Mouse (Mus musculus) adrenal gland, adult (tissue): Measurements from ENCODE around the gene Shisa5.
A peak's percentile ranks its signal among the peaks of the same experiment; 100 is the strongest.

Experiments used
- DNase-seq, 2 experiments: peaks; one replicate each; pipeline ENCODE4 v3.0.0; 2022 to 2023; ENCODE audit warnings: low spot score in 1 of 2; ENCODE audit not compliant: inconsistent age in 2 of 2

Gene Shisa5

DNA sequence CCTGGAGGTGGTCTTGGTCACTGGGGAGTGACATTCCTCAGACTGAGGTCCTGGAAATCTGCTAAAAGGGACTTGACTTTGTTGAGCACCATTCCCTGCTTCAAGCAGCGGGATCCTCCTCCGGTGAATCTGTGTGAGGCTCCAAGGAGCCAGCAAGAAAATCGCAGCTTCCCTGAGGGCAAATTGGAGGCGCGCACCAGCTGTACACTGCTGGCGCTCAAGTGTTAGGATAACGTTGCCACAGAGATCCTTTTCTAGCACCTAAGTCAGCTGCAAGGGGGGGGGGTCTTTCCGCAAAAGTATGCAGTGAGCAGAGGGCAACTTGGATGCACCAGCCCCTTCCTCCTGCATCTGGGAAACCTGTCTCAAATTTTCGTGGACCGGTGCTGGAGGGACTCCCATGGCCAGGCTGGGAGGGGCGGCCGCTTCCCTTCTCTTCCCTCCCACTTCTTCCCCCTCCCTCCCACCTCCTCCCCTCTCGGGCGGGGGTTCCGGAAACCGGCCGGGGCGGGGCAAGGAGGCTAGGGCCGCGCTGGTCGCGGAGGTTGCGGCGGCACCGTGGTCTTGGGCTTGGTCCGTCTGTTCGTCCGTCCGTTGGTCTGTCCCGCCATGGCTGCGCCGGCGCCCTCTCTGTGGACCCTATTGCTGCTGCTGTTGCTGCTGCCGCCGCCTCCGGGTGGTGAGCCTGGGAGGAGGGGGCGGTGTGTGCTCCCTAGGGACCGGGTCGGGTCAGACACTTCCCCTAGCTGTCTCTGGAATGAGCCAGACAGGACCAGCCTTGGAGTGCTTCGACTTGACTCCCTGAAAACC, at the start of gene Shisa5:
Shisa5 (plus strand) TSS at position 480 of the 810 bp plus-strand sequence.
- DNase-seq: peak; percentile 86 to 94

DNA sequence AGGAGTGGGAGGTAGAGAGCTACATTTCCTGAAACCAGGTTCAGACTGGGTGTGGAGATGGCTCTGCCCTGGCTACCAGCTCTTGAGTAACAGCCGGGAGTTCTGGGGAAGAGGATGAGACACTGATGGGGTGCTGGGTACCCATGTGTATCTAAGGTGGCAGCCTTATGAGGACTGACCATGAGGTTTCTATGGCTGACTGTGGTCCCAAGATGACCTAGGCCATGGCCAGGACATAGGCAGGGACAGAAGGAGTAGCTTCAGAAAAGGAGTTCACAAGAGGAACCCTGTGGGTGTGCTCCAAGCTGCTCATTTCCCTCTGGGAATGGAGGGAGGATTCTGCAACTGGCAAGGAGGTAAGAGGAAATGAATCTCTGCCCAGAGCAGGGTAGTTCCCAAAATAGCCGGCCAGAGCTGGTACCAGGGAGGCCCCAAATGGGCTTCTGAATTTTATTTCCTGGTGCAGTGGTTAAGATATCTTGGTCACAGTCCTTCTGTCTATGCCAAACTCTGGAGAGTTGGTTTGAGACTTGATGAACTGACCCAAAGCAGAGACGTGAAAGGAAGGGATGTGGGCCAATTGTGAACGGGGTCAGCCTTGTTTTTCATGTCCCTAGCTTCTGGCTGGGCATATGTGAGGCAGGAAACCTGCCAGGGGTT, 48.4 kb upstream of the Shisa5 start:
- peak in 1 of 2 experiments; percentile 54 for DNase-seq

- peak; percentile 40 to 48 for DNase-seq
These were observed 47.9 kb upstream of the Shisa5 start for GRCm38 (mm10) chr9:108990462-108990820.

GRCm38 (mm10) chr9:108991428-108992084, 46.8 kb upstream of the Shisa5 start, which contains the start of gene Pfkfb4:
Gene Pfkfb4, plus strand, starts transcription at chr9:108991778.
- peak; percentile 98 to 99 for DNase-seq

DNA sequence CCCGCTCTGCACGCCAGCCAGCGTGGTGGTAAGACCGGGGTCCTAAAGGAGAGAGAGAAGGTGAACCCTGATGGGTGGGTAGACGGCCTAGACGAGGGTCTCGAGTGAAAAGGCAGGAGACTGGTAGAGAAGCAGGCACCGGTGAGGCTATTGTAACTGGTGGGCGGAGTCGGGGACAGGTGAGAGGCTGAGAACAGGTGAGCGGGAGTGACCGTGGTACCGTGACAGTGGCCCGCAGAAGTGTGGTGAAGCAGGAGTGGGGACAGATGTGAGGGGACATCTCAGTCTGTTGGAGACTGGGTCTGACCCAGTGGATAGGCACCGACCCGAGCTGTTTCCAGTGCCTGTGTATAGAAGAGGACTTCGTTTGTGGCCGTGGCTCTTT, 46.3 kb upstream of the Shisa5 start:
- DNase-seq: no peak

- peak in 1 of 2 experiments; percentile 46 for DNase-seq
These were observed 45.6 kb upstream of the Shisa5 start for GRCm38 (mm10) chr9:108992620-108993361.

- no peak for DNase-seq
These were observed 42.0 kb upstream of the Shisa5 start for GRCm38 (mm10) chr9:108996411-108996810.

DNA sequence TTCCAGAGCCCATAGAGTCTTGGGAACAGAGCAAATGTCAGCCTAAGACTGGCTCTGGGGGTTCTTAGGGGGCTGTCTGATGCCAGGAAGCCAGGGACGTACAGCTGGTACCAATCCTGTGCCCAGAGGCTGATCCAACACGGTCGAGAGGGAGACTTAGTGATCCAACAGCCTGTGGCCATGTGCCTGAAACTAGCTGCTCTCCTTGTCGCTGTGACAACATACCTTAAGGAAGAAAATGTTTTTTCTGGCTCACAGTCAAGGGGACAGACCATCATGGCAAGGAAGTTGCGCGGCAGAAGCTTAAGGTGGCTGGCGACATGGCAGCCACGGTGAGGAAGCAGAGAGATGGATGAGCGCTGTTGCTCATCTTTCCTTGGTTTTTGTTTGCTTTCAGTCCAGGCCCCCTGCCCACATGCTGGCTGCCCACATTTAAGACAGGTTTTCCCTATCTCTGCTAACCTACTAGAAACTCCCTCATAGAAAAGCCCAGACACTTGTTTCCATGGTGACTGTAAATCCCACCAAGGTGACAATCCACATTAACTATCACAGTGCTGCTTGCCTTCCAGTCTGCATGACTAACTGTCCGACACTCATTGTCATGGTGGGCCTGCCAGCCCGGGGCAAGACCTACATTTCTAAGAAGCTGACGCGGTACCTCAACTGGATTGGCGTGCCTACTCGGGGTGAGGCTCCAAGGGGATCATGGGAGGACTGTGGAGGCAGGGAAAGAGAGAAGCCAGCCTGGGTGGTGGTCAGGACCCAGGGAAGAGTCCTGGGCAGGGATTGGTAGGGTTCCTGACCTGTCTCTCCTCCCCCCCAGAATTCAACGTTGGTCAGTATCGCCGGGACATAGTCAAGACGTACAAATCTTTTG, 39.8 kb upstream of the Shisa5 start:
- DNase-seq: peak in 1 of 2 experiments; percentile 41

DNA sequence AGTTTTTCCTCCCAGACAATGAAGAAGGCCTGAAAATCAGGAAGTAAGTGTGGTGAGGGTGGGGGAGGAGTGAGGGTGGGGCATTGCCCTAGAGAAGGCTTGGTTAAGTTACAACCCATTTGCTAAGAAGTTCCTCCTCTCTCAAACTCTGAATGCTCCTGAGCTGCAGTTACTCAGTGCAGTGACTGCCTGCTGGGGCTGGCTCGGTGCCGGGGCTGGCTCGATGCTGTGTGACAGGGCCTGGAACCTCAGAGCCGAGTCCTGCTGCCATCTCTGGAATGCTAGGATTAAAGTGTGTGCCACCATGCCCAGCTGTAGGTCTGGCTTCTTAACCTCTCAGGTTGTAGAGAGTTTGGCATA, 39.2 kb upstream of the Shisa5 start:
- DNase-seq: no peak

DNA sequence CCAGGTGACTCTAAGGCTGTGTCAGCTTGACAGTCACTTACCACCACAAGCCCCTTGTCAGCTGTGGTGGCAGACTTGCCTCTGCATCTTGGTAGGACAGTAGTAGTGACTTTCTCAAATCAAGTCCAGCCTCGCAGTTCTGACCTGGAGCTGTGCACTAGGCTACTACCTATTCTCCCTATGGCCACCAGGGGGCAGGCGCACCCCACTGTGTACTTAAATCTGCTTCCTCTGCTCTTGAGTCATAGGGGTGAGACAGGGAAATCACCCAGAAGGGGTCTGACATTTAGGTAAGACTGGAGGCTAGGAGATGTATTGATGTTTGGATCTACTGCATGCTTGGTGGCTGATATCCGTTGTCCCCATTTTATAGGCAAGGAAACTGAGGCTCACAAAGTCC, 37.6 kb upstream of the Shisa5 start:
- DNase-seq: peak; percentile 67 to 85

- peak in 1 of 2 experiments; percentile 81 for DNase-seq
These were observed 35.2 kb upstream of the Shisa5 start for GRCm38 (mm10) chr9:109003201-109003600.

GRCm38 (mm10) chr9:109007025-109007780, 31.2 kb upstream of the Shisa5 start:
- DNase-seq: no peak

- no peak for DNase-seq
These were observed 30.3 kb upstream of the Shisa5 start for GRCm38 (mm10) chr9:109008081-109008480.

- no peak for DNase-seq
These were observed 29.2 kb upstream of the Shisa5 start for GRCm38 (mm10) chr9:109008994-109009635.

DNA sequence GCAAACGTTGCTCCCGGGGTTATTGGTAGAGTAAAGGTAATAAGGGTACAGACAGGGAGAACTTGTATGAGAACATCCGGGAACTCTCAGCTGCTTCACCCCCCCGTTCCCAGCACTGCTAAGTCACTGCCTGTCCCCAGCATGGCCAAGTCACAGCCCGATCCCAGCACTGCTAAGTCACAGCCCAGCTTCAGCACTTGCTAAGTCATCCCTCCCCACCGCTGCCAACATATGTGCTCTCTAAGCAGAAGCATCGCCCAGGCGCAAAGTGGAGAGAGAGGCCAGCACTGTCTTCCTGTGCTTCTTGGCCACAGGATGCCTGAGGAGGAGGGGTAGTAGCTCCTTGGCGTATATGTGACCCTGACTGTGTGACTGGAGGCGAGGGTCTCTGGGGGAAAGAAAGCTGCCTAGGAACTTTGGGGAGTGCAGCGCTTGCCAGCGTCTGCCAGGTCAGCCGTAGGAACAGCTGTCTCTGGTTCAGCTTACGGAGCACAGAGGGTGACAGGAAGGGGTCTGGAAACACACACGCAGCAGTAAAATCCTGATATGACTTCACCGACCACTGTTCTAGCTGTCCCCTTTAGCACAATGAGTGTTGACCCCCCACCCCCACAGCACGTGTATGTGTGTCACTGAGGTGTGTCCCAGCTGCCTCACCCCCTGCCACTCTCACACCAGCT, 28.6 kb upstream of the Shisa5 start:
- DNase-seq: no peak

DNA sequence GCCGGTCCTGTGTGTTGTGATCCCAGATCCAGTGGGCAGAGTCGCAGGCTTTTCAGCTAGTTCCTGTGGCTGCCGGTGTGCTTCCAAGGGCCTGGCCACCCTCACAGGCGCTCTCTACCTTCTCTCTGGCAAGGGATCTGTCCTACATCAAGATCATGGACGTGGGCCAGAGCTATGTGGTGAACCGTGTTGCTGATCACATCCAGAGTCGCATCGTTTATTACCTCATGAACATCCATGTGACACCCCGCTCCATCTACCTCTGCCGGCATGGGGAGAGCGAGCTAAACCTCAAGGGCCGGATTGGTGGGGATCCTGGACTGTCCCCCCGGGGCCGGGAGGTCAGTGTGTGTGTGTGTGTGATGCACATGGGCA, 28.1 kb upstream of the Shisa5 start:
- DNase-seq: no peak

DNA sequence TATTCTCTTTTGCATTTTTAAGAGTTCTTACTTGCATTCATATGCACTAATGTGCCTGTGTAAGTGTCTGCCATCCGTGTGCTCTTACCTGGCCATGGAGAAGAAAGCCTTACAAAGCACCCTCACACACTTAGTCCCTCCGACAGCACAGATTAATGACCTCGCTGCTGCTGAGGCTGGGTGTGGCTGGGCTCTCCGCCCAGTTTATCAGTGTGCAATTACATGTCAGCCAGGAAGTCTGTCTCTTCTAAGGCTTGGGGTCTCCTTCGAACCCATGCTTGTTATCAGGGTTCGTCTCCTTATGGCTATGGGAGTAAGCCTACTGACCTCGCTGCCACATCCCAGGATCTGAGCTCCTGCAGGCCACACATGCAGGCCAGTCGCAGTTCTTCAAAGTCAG, 23.0 kb upstream of the Shisa5 start:
- no peak for DNase-seq

GRCm38 (mm10) chr9:109016973-109017604, 21.3 kb upstream of the Shisa5 start:
- no peak for DNase-seq
